In genomic region chr10:116742696-116743095, GRCm38 (mm10) we compare ENCODE assay signal across 14 mouse cellular contexts.
"Had no signal": no experiment of that assay in that cellular context is flagged by ENCODE, and none has a peak within 500 bp of the region (broad histone marks: within the 10 kb centered on the region; RNA-seq: fewer than 3 reads in every experiment).

No protein-coding gene starts in this region.

- H3K4me1 ChIP-seq: midbrain, embryonic 10.5 days; midbrain, embryonic 12.5 days; midbrain, embryonic 15.5 days; neural tube, embryonic 12.5 days; stomach, embryonic 15.5 days had no signal

- H3K27me3 ChIP-seq: midbrain, embryonic 12.5 days; midbrain, embryonic 15.5 days; neural tube, embryonic 12.5 days; stomach, embryonic 15.5 days had no signal

- H3K4me2 ChIP-seq: lung, embryonic 14.5 days; midbrain, embryonic 12.5 days; midbrain, embryonic 15.5 days; neural tube, embryonic 12.5 days; stomach, embryonic 15.5 days had no signal

- H3K36me3 ChIP-seq: midbrain, embryonic 10.5 days; midbrain, embryonic 12.5 days; midbrain, embryonic 15.5 days; neural tube, embryonic 12.5 days; stomach, embryonic 15.5 days had no signal

- H3K27ac ChIP-seq: midbrain, embryonic 10.5 days; midbrain, embryonic 12.5 days; midbrain, embryonic 15.5 days; neural tube, embryonic 12.5 days; stomach, embryonic 15.5 days; stomach, postnatal 0 days had no signal

- H3K4me3 ChIP-seq: midbrain, embryonic 10.5 days; midbrain, embryonic 12.5 days; midbrain, embryonic 15.5 days; neural tube, embryonic 12.5 days; stomach, embryonic 15.5 days had no signal

- ATAC-seq: liver, postnatal 0 days; midbrain, embryonic 15.5 days had no signal

- H3K9ac ChIP-seq: liver, postnatal 0 days; lung, embryonic 14.5 days; midbrain, embryonic 12.5 days; midbrain, embryonic 15.5 days; neural tube, embryonic 12.5 days; stomach, embryonic 15.5 days had no signal

- DNase-seq: liver, postnatal 0 days; lung, embryonic 14.5 days; lung, postnatal 10 days; lung, postnatal 4 days; right cerebral cortex, postnatal 14 days; thymus, adult 2 months; thymus, postnatal 25 days; thymus, postnatal 4 days had no signal

- H3K9me3 ChIP-seq: midbrain, embryonic 10.5 days; midbrain, embryonic 12.5 days; midbrain, embryonic 15.5 days; neural tube, embryonic 12.5 days; stomach, embryonic 15.5 days had no signal
